Mouse (Mus musculus) adipocyte (in vitro differentiated cells): ENCODE data around the gene Dok4.
A peak's percentile ranks its signal among the peaks of the same experiment; 100 is the strongest.
"Not testable (repeated sequence)": the region's sequence is repeated elsewhere in the genome, so short reads cannot be mapped to it uniquely, and the experiment has no call there.

Source experiments
- DNase-seq: peaks from one replicate; pipeline ENCODE4 v3.0.0-alpha.2; 2016; ENCODE audit warnings: low spot score

The Dok4 gene

DNA sequence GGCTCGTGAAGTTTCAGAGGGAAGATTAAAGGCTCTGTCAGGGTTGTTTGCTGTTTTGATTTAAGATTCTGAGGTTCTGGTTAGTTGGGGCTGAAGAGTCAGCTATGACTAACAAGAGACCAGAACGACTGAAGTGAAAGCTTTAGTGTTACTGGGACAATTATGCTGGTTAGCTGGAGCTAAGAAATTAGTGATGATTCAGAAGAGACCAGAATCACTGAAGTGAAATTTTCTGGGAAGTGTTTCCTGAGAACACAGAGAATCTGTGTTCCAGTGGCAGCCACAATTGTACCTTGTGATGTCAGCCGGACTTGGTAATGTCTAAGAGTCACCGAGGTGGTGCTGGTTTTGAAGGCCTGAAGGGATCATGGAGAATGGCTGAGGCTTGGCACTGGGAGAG is 4.6 kb upstream of the Dok4 start:
- no peak for DNase-seq

DNA sequence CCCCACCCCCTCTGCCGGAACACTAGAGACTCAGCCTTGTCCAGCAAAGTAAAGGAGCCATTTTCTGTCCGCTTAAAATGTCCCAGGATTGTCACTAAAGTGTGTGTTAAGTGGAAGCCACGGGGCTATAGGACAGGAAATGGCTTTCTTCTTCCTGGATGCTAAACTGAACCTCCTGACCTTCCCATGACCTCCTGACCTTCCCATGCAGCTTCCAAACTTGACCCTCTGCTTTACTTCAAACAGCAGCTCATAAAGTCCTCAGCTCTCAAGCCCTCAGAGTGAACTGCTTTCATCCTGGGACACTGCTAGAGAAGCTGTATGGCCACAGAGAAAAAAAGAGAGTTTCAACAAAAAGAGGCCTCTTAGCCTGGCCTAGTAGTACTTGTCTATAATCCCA is 690 bp upstream of the Dok4 start:
- DNase-seq: no peak

DNA sequence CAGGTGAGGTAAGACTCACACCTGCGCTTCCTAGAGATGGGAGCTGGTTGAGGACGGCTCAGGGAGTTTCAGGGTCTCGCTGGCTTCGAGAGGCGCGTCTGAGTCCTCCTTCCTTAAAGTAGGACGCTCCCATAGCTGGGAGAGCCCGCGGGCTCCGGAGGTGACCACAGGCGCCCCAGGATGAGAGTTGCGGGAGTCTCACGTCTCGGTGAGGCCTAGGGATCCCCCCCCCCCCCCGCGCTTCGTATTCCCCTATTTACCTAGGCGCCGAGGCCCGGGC is 319 bp downstream of the Dok4 start:
- DNase-seq: no peak

DNA sequence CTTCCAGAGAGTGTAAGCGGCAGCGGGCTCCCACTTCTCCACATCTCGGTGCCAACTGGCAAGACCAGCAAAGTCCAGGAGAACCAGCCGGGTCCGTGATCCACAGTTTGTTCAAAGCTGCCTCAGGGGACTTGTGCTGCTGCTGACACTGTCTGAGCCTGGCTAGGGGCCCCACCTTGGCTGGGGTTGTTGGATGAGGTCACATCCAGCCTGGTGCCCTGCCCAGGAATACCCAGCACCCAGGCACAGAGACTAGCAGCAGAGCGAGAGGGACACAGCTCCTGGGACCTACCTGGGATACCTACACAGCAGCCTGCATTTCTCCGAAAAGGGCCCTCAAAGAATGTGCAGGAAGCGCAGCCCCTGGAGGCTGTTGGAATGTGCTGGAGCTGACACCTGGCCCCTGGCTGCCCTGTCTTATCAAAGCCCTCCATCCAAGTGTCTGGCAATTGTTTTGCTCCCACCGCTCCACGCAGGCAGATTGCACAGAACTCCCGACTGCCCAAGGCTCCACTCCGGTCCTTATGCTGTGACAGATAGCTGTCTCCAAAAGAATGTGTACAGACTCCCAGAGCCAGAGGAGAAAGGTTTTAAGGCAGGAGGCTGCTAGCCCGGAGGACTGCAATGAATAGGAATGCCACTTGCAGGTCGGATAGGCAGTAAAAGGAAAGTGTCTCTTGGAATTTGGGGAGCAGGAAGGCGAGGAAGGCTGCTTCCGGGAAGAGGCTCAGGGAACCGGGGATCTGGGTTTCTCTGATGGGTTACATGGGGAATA is 847 bp downstream of the Dok4 start:
- DNase-seq: no peak

DNA sequence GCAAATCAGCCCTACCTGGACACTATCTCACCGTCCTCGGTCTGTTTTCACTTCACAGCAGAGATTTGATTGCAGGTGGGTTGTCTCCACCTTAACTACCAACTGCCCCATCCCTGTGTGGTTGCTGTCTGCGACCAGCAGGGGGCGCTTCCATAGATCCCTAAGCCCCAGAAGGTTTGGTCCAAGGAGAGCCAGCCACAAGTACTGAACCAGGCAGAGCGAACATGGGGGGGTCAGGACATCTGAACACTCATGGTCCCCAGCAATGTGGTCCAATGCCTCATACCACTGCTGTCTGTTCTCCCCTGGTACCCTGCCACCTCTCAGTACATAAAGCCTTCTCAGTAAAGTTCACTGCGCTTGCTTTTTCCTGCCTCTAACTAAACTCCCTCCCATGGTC is 1.8 kb downstream of the Dok4 start:
- peak; percentile 76 for DNase-seq

DNA sequence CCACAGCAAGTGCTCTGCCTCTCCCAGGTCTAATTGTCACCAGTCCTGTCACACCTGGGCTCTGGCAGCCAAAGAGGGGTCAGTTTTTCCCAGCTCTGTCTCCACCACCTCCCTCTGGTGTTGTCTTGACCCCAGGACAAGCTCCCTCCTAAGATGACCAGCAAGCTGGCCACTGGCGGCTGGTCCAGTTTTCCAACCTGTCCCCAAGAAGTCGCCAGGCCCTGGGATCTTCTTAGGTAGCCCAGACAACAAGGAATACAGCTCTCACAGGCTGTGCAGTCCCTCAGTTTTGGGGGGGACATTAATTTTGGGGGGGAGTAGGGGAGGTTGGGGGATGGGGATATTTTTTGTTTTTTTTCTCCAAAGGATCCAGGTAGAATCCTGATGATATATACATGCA is 3.6 kb downstream of the Dok4 start:
- no peak for DNase-seq

DNA sequence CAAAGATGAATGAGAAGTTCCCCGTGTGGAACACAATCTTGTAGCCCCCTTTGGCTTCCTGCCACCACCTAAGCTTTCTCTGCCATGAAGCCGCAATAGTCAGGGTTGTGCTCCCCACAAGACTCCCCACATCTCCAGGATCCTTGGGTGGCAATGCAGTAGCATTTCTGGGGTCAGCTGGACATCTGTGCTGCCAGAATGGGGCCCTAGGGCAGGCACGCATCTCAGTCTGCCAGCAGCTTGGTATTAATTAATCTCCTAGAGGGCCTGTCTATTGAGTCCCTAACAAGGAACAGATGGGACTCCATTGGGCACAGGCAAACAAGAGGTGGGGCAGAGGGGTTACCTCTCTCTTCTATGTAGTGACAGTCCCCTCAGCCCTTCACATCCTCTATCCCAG is 4.0 kb downstream of the Dok4 start:
- DNase-seq: no peak

DNA sequence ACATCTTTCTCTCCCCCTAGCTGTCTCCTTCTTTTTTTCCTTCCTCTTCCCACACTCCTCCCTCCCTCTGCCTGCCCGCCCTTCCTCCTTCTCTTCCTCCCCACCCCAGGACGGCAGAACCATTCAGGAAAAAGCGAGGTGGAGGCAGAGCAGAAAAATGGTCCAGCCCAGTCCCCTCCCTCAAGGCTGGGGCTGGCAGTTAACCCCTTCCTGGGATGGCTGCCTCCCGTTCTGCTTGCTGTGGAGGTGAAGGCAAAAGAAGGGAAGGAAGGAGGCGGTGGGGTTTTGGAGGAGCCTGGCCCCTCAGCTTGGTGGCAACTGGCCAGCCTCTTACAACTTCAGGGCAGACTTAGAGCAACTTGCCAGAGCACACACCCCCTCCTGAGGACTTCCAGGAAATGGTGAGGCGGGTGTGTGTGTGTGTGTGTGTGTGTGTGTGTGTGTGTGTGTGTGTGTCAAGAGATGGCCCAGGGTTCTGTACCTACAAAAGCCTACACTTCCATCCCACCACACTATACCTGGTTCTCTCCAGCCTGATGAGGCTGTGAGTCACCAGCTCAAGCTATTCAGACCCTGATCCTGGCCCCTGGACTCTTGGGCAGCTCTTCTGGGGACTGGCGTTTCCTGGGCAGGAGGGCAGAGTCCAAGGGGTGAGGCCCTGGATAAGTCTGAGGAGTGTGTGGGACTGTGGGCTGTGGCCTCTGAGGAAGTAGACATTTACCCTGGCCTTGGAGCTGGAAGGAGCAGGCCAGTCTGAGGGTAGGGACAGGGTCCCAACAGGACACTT is 4.8 kb downstream of the Dok4 start:
- peak; percentile 58 for DNase-seq

DNA sequence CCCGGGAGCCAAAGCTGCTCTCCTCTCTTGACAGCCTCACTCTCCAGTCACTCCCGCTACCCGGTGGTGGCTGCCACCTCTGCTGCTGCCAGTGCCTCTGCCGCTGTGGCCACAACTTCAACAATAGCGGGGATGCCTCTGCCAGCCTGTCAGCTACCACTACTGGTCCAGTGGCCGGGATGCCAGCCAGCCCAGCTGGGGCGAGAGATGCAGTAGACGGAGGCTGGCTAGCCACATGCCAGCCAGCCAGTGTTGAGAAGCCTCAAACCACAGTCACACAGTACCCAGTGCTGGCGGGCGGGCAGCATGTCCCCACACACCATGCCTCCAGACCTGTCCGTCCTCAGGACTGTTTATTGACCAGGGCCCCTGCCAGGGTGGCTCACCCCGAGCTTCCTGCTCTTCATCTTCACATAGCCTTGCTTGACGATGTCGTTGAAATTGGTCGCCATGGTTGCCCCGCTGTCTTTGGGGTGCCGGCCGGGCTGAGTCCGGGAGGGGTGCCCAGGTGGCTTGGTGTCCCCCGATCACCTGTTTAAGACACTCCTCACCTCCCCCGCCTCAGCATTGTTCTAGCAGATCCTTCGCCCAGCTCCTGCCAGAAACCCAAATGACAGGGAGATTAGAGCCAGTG is 5.5 kb downstream of the Dok4 start:
- DNase-seq: peak; percentile 24

DNA sequence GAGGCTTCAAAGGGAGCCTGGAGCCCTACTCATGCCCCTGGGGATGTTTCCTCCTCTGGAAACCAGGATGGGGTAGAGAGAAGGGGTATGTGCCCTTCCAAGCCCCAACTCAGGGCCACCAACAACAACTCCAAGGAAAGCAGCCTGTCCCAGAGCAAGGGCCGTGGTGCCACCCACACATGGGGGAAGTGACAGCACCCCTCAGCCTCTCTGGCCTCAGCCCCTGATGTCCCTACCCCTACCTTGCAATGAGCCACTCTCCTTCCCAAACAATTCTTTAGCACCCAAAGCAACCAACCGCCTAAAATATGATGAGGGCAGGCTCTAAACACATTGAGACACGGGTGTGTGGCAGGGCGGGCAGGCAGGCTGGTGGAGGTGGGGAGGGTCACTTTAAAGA is 6.1 kb downstream of the Dok4 start:
- no peak for DNase-seq

DNA sequence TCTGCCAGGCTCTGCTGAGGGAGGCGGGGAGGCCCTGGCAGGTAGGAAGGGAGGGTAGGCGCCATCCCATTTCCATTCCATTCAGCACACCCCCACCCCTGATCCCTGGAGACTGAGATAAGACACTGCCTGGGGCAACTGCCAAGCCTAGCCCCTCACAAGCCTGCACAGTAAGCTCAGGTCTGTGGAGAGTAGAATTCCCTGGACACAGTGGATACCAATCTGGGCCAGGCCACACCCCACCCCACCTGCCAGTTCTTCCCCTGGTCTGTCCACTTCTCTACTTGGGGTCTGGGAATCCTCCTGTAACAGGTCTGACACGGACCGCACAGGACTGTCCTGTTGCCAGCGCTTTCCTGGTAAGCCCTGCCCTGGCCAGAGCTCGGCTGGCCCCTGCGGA is 7.0 kb downstream of the Dok4 start:
- no peak for DNase-seq

DNA sequence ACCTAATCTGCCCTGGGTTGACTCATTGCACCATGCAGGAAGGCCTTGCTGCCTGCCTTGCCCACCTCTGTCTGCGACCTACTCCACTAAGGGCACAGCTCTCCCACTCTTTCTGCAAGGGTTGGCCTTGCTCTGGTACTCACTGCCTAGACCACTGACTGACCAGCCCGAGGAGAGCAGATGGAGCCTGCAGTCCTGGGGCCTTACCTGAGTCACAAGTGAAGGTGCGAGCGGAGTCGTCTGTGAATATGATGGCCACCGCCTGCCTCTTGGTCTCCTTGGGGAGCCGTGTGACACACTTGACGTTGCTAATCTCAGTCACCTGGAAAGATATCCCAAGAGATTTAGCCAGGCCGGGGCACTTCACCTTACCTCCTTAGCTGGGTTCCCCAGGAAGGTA is 9.2 kb downstream of the Dok4 start:
- no peak for DNase-seq

DNA sequence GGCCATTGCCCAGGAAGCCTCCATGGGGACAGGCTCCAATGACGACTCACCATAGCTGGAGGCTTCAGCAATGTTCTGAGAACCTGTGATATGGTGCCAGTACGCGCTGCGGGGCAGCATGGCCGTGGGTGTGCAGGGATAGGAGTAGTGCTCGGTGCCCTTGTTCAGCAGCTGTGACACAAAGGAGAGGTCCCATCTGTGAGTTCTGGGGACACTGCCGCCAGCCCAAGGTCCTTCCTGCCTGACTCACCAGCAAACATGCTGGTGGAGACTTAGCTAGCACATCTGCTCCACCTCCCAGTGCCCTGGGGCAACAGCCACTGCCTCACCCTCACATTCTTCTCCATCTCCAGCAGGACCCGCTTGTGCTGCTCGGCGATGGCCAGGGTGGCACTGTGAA is 10.8 kb downstream of the Dok4 start:
- DNase-seq: no peak

DNA sequence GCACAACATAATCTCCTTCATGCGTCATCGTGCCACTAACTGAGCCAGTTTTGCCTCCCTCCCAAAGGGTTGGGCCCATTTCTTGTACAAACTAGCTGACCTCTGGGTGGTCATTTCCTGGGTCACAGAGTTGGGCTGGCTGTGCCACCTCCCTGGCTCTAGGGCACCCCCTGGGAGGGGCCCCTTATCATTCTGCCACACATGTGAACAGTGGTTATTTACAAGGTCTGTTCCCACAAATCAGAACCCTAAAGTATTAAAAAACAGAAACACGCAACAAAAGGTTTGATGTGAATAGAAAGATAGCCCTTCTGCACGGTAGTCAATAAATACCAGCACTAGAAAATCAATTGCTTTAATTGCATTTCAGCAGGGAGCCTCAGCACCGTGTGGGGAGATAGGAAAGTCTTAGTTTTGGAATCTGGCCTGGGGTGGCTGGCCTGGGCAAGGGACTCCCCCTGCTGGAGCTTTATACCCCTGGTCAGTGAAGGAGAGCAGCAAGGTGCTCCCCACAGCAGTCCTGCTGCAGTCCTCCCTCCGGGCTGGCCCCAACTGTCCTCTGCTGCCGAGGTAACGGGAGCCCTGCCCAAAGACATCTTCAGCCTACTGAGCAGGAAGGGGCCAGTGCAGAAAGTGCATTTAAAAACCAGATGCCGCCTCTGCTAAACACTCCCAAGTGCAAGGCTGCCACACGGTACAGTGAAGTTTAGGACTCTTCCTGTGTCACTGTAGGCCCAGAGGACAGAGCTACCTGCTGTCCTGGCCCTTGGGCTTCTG is 12.0 kb downstream of the Dok4 start:
- DNase-seq: no peak

DNA sequence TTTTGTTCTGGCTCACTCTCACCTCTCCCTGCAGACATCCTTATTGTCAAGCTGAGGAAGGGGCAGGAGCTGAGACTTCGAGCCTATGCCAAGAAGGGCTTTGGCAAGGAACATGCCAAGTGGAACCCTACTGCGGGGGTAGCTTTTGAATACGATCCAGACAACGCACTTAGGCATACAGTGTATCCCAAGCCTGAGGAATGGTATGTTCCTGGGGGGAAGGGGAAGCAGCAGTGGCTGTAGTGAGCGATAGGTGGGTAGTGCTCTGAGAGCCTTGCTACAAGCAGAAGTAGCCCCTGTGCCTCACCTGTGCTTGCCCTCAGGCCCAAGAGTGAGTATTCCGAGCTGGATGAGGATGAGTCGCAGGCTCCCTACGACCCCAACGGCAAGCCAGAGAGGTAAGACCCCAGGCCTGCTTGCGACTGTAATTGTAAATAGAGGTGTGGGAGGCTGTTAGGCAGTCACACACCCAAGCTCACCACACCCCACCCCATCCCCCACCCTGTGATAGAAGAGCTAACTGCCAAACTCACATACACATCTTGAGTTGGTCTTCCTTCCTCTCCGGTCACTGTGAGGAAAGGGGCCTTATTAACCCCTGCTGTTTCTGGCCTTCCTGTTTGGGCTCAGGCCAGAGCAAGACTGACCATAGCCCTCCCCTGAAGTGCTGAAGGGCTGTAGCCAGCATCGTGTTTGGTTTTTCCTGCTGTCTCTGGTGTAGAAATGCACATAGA is 13.5 kb downstream of the Dok4 start:
- DNase-seq: no peak

DNA sequence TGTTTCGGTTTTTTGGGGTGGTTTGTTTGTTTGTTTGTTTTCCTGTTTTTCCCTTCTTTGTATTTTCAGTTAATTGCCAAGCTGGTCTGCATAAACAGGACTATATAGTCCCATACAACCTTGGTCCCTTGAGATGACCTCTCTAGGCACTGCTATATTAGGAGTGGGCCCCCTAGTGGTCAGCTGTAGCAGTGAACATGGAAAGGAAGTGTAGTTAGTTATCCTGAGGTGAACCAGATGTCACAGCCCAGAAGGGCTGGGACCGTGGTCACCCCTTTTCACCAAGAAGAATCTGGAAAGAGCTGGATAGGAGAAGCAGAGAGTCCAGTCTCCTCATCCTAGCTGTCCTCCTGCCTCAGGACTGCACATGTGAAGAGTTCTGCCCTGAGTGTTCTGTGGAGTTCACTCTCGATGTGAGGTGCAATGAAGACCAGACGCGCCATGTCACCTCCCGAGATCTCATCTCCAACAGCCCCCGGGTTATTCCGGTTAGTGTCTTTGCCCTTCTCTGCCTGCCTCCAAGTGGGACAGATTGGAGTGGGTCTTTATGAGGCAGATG is 14.7 kb downstream of the Dok4 start:
- peak; percentile 72 for DNase-seq

DNA sequence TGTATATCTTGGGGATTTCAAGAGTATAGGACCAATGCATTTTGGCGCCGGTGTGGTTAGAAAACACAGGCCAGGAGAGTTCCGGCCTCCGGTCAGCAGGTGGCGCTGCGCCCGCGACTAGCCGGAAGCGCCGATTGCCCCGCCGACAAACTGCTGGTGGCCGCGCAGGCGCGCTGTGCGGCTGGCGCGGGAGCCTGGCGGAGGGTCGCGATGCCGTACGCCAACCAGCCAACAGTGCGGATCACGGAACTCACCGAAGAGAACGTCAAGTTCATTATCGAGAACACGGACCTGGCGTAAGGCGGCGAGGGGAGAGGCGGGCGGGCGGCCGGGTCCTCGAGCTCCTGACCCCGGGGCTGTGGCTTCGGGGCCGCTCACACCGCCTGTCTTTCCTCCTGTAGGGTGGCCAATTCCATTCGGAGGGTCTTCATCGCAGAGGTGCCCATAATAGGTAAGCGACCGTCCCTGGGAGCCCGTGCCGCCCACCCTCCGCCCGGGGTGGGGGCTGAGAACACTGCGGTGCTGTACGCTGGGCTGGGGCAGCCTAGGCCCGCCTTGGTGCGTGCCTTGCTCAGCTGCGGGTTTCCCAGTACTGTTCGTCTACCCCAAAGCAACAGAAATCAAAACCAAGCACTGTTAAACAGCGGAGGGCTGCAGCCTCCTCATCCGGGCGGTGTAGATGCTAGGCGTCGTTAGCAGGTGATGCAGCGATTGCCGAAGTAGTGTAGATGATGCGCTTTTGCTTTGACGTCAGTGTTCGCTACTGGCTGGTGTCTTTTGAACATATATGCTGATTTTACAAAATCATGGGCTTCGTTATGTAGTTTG is 18.6 kb downstream of the Dok4 start, which contains the start of gene Polr2c:
TSS of gene Polr2c (plus strand) at position 105 of the 828 bp plus-strand sequence.
- DNase-seq: peak; percentile 85

DNA sequence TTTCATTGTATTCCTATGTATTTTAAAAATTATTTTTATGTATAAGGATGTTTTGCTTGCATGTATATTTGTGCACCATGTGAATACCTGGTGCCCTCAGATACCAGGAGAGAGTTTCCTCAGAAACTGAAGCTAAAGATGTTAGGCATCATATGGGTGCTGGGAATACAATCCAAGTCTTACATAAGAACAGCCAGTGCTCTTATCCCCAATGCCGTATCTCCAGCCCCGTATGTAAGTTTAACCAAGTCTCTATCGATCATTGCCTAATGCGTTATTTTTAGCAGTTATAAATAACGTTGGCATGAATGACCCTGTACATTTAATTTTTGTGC is 19.2 kb downstream of the Dok4 start:
- no peak for DNase-seq

DNA sequence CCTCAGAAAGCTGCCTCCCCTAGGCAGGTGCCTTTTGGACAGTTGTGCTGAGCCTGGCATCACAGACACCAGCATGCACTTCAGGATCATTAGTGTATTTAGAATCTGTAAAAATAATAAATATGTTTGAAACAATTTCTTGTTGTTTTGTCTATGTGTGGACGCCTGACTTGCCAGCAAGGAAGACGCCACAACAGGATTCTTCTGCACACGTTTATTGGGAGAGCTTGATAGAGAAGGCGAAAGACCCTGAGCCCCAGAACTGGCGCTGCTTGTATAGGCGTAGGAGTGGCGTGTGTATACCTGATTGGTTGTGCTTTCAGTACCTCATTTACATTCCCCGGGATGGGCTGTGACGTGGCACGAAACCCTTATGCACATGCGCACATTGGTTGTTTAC is 21.4 kb downstream of the Dok4 start:
- DNase-seq: not testable (repeated sequence)

DNA sequence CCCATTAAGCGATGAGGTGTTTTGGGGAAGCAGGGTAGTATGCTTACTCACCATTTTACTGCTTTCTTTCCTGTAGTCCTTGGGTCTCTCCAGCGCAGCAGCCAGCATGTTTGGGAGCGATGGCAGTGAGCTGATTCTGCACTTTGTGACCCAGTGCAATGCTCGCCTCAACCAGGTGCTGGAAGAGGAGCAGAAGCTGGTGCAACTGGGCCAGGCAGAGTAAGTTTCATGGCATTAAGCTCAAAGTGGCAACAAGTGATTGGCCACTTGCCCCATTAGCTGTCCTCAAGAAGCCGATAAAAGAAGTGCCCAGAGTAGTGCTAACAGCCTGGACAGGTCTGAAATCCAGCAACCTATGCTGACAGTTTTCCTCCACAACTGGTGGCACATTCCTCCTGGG is 26.1 kb downstream of the Dok4 start:
- no peak for DNase-seq

DNA sequence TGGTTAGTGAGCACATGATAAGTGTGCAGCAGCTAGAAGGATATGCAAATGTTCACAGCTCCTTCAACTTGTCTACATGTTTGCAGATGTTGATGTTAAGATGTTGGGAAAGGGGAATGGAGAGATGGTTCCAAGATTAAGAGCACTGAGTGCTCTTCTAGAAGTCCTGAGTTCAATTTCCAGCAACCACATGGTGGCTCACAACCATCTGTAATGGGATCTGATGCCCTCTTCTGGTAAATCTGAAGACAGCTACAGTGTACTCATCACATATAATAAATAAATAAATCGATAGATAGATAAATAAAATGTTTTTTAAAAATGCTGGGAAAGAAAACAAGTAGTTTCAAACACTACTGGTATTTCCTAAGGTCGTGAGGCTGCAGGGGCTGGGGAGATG is 34.9 kb downstream of the Dok4 start:
- no peak for DNase-seq
